Mouse (Mus musculus) limb, embryonic 14.5 days (tissue): ENCODE measurements around the gene Frmpd1. TPM values are rescaled to one million over a fixed set of nuclear protein-coding genes. Genes with fewer than 3 reads are reported as not detected.

Experiments
- ATAC-seq: fragments of 200-750 bp; cut with Nextera tagmentation; 2 replicates; pipeline ENCODE4 v1.8.0; 2017; ENCODE audit warnings: low read depth, moderate number of reproducible peaks, moderate TSS enrichment; ENCODE audit not compliant: low FRiP score
- DNase-seq: peaks from one replicate; pipeline ENCODE4 v3.0.0-alpha.2; 2015; ENCODE audit warnings: low spot score
- H3K27ac ChIP-seq: fragments of 300-500 bp; sonication (generic); replicated peaks from 2 replicates; pipeline ENCODE4 v1.5.1; 2014; ENCODE audit warnings: low read depth, mild to moderate bottlenecking, low read length, moderate library complexity, mixed read lengths
- H3K27me3 ChIP-seq: fragments of 300-500 bp; sonication (generic); 2 replicates; pipeline ENCODE4 v1.6.1; 2014; ENCODE audit warnings: low read length, mixed read lengths; ENCODE audit not compliant: control insufficient read depth, insufficient read depth
- H3K36me3 ChIP-seq: fragments of 300-500 bp; sonication (generic); 2 replicates; pipeline ENCODE4 v1.6.1; 2014; ENCODE audit warnings: mild to moderate bottlenecking, low read length, moderate library complexity, mixed read lengths; ENCODE audit not compliant: control insufficient read depth, insufficient read depth
- H3K4me1 ChIP-seq: fragments of 300-500 bp; sonication (generic); 2 replicates; pipeline ENCODE4 v1.6.1; 2014; ENCODE audit warnings: antibody characterized with exemption, low read length, mixed read lengths; ENCODE audit not compliant: control insufficient read depth, insufficient read depth
- H3K4me2 ChIP-seq: fragments of 300-500 bp; sonication (generic); replicated peaks from 2 replicates; pipeline ENCODE4 v1.6.1; 2014; ENCODE audit warnings: low read depth, mild to moderate bottlenecking, low read length, moderate library complexity; ENCODE audit not compliant: severe bottlenecking
- H3K4me3 ChIP-seq: fragments of 300-500 bp; sonication (generic); replicated peaks from 2 replicates; pipeline ENCODE4 v1.5.1; 2014; ENCODE audit warnings: low read length
- H3K9ac ChIP-seq: fragments of 300-500 bp; sonication (generic); 2 replicates; pipeline ENCODE4 v1.6.1; 2014; ENCODE audit warnings: mild to moderate bottlenecking, low read depth, low read length, moderate library complexity; ENCODE audit not compliant: severe bottlenecking
- H3K9me3 ChIP-seq: fragments of 300-500 bp; sonication (generic); 2 replicates; pipeline ENCODE4 v1.6.1; 2016; ENCODE audit warnings: low read length; ENCODE audit not compliant: control insufficient read depth
- POLR2A ChIP-seq: fragments of 200-500 bp; IDR thresholded peaks from 2 replicates; pipeline ENCODE4 v1.8.0; 2012; ENCODE audit warnings: inconsistent platforms, mild to moderate bottlenecking, moderate library complexity, borderline replicate concordance; ENCODE audit not compliant: insufficient read depth, insufficient read length; ENCODE audit errors: extremely low read depth
- WGBS: fragments of 180-500 bp; shearing (Covaris S2); extraction: QIAGEN DNeasy Blood & Tissue Kit; methylation state at CpG from one replicate; pipeline ENCODE4 v1.1.7; 2014; 5-methylcytosine and 5-hydroxymethylcytosine counted together
- polyA plus RNA-seq, 2 experiments: library from polyadenylated mRNA; depleted of rRNA in 1 of 2; stranded (reverse) in 1 of 2; unstranded in 1 of 2; fragments of >200 nt; fragmentation: Nextera tagmentation in 1 of 2; extraction: Ambion mirVana in 1 of 2; gene quantifications; 2 replicates each; pipeline versions ENCODE4 v1.2.1 to v1.2.3; 2012 to 2014

The Frmpd1 gene
- polyA plus RNA-seq, 2 experiments = 5.0 TPM

- no peak overlapping the region for H3K4me2 ChIP-seq
- no peak for TF ChIP-seq POLR2A
- ATAC-seq (no peak), DNase-seq (no peak)
- no peak overlapping the region for H3K9ac ChIP-seq
- H3K27me3 ChIP-seq = no peaks in the 10 kb centered on the region
- H3K27ac ChIP-seq = no peak overlapping the region
- peaks cover 2% of the 10 kb centered on the region; the same call in 1 of the 2 replicates for H3K4me1 ChIP-seq
- H3K9me3 ChIP-seq = no peaks in the 10 kb centered on the region
- H3K36me3 ChIP-seq = no peaks in the 10 kb centered on the region
- H3K4me3 ChIP-seq = no peak overlapping the region
- WGBS = 78% methylated on average over 8 of the region's 8 CpGs
Measured at GRCm38 (mm10) chr4:45251265-45251664, 66.6 kb downstream of the Frmpd1 start.

GRCm38 (mm10) chr4:45252861-45253262 is 68.2 kb downstream of the Frmpd1 start:
- Histone ChIP-seq H3K4me2 (no peak overlapping the region), H3K4me1 (peaks cover 2% of the 10 kb centered on the region; the same call in 1 of the 2 replicates), H3K9me3 (no peaks in the 10 kb centered on the region), H3K27me3 (no peaks in the 10 kb centered on the region), H3K4me3 (no peak overlapping the region), H3K36me3 (no peaks in the 10 kb centered on the region), H3K9ac (no peak overlapping the region), H3K27ac (no peak overlapping the region)
- 21% methylated on average over 9 of the region's 9 CpGs for WGBS
- TF ChIP-seq POLR2A = no peak
- DNase-seq (no peak), ATAC-seq (no peak)

- DNase-seq (no peak), ATAC-seq (no peak)
- Histone ChIP-seq H3K9me3 (no peaks in the 10 kb centered on the region), H3K36me3 (no peaks in the 10 kb centered on the region), H3K27ac (no peak overlapping the region), H3K4me1 (peaks cover 2% of the 10 kb centered on the region; the same call in 1 of the 2 replicates), H3K4me3 (no peak overlapping the region), H3K9ac (no peak overlapping the region), H3K4me2 (no peak overlapping the region), H3K27me3 (no peaks in the 10 kb centered on the region)
- 57% methylated on average over 11 of the region's 11 CpGs for WGBS
- no peak for TF ChIP-seq POLR2A
Measured at GRCm38 (mm10) chr4:45253839-45254601, 69.3 kb downstream of the Frmpd1 start.

GRCm38 (mm10) chr4:45259232-45259832 is 74.7 kb downstream of the Frmpd1 start:
- TF ChIP-seq POLR2A = no peak
- Histone ChIP-seq H3K4me3 (no peak overlapping the region), H3K36me3 (no peaks in the 10 kb centered on the region), H3K27me3 (no peaks in the 10 kb centered on the region), H3K27ac (no peak overlapping the region), H3K4me1 (0 out of 2 replicates have a peak, but pooled peaks cover 2% of the 10 kb centered on the region), H3K4me2 (no peak overlapping the region), H3K9ac (no peak overlapping the region), H3K9me3 (no peaks in the 10 kb centered on the region)
- 60% methylated on average over 4 of the region's 4 CpGs for WGBS
- ATAC-seq (no peak), DNase-seq (no peak)

GRCm38 (mm10) chr4:45261551-45261950 is 76.9 kb downstream of the Frmpd1 start:
- H3K9ac ChIP-seq = no peak overlapping the region
- DNase-seq (no peak), ATAC-seq (no peak)
- no peak overlapping the region for H3K27ac ChIP-seq
- H3K4me3 ChIP-seq = no peak overlapping the region
- no peaks in the 10 kb centered on the region for H3K36me3 ChIP-seq
- H3K4me1 ChIP-seq = no peaks in the 10 kb centered on the region
- TF ChIP-seq POLR2A = no peak
- WGBS = 85% methylated on average over 4 of the region's 4 CpGs
- H3K4me2 ChIP-seq = no peak overlapping the region
- H3K9me3 ChIP-seq = no peaks in the 10 kb centered on the region
- no peaks in the 10 kb centered on the region for H3K27me3 ChIP-seq
